Mouse (Mus musculus): ENCODE measurements around the gene Tuft1. TPM values are rescaled to one million over a fixed set of nuclear protein-coding genes. Genes with fewer than 3 reads are reported as not detected.
A peak's percentile ranks its signal among the peaks of the same experiment; 100 is the strongest.
"Not testable (repeated sequence)": the region's sequence is repeated elsewhere in the genome, so short reads cannot be mapped to it uniquely, and the experiment has no call there.

Gene Tuft1
- total RNA-seq, 2 experiments from 2014 or later: 3.0 to 15.4 TPM

GRCm38 (mm10) chr3:94665060-94665802 lies 6.6 kb upstream of the Tuft1 start:
- ATAC-seq (replicated peaks; ENCODE audit: poor library complexity, severe bottlenecking): peak; percentile 56

DNA sequence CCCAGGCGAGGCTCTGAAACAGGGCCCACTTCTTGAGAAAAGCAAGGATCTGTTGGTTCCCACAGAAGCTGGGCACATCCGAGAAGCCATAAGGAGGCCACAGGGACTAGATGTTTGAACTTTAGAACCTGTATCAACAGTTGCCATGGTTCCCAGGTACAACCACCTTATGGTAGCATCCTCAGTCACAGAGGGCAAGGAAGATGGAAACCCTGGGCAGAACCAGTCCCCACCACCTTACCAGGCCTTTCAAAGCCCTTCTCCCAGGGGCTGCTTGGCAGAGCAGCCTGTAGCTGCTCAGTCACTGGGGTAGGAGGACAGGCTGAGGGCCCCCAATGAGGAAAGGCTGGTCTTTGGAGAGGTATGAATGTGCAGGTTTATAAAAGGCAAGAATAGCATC lies 2.2 kb upstream of the Tuft1 start:
- not testable (repeated sequence) for ATAC-seq (replicated peaks; ENCODE audit: poor library complexity, severe bottlenecking)

- ATAC-seq (replicated peaks; ENCODE audit: poor library complexity, severe bottlenecking): peak; percentile 42
These were observed 573 bp upstream of the Tuft1 start for GRCm38 (mm10) chr3:94659142-94659748.

- ATAC-seq (replicated peaks; ENCODE audit: poor library complexity, severe bottlenecking): peak; percentile 28; the same call in 1 of the 2 replicates
These were observed 576 bp downstream of the Tuft1 start for GRCm38 (mm10) chr3:94657852-94658739.

GRCm38 (mm10) chr3:94653967-94654366 lies 4.7 kb downstream of the Tuft1 start:
- not testable (repeated sequence) for ATAC-seq (replicated peaks; ENCODE audit: poor library complexity, severe bottlenecking)

- ATAC-seq (replicated peaks; ENCODE audit: poor library complexity, severe bottlenecking): no peak
These were observed 8.3 kb downstream of the Tuft1 start for GRCm38 (mm10) chr3:94650409-94650808.

GRCm38 (mm10) chr3:94648755-94649590 lies 9.7 kb downstream of the Tuft1 start:
- ATAC-seq (replicated peaks; ENCODE audit: poor library complexity, severe bottlenecking): no peak

- not testable (repeated sequence) for ATAC-seq (replicated peaks; ENCODE audit: poor library complexity, severe bottlenecking)
These were observed 16.0 kb downstream of the Tuft1 start, which contains the start of gene Gm10972 for GRCm38 (mm10) chr3:94642495-94643162. Gene Gm10972, plus strand, starts transcription at chr3:94643112.

DNA sequence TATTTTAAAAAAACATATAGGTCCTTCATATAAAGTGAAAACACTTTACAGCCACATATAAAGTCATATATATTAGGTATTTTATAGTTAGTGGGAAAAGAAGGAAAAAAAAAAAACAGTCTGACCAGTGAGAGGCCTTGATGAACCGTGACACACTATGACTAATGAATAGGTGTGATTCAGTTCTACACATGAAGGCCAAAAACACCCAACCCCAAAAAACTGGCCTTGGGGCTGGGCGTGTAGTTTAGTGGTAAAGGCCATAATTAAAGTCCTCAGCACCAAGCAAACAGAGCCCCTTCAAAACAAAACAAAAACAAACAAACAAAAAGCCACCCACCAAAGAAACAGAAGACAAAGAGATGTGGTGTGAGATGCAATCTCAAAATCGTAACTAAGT lies 28.8 kb downstream of the Tuft1 start:
- no peak for ATAC-seq (replicated peaks; ENCODE audit: poor library complexity, severe bottlenecking)

DNA sequence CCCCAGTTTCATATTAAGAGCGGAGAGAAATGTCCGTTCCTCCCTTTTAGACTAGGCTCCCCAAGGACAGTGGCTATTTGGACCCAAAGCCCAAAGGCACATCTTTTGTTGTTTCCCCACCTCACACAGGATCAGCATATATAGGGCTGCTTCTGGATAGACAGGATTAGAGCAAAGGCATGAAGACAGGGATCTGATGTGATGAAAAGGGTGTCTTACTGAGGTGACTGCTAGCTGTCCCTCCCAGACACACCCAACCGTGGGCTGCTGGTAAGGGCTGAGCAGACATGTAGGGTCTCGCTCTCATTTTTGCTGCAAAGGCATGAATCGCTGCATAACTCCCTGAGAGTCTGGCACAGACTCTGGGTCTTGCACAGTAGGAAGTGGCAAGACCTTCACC lies 30.0 kb downstream of the Tuft1 start:
- ATAC-seq (replicated peaks; ENCODE audit: poor library complexity, severe bottlenecking): no peak

- ATAC-seq (replicated peaks; ENCODE audit: poor library complexity, severe bottlenecking): no peak
These were observed 34.4 kb downstream of the Tuft1 start for GRCm38 (mm10) chr3:94624281-94624680.

DNA sequence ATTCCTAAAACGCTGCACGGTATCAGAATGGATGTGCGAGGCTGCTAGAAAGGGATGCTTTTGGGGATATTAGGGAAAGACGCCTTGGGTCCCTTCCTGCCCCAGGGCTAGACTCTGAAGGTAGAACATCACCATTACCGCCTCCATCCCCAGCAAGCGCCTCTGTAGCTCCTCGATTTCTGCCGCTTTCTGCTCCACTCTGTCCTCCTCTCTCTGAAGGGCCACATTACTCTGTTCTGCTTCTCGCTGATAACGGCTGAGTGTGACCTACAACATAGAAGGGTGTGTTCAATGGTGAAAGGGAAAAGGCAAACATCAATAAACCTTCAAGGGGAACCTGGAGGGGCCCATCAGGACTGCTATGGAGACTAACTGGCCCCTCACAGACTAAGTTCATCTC lies 36.1 kb downstream of the Tuft1 start:
- ATAC-seq (replicated peaks; ENCODE audit: poor library complexity, severe bottlenecking): no peak

DNA sequence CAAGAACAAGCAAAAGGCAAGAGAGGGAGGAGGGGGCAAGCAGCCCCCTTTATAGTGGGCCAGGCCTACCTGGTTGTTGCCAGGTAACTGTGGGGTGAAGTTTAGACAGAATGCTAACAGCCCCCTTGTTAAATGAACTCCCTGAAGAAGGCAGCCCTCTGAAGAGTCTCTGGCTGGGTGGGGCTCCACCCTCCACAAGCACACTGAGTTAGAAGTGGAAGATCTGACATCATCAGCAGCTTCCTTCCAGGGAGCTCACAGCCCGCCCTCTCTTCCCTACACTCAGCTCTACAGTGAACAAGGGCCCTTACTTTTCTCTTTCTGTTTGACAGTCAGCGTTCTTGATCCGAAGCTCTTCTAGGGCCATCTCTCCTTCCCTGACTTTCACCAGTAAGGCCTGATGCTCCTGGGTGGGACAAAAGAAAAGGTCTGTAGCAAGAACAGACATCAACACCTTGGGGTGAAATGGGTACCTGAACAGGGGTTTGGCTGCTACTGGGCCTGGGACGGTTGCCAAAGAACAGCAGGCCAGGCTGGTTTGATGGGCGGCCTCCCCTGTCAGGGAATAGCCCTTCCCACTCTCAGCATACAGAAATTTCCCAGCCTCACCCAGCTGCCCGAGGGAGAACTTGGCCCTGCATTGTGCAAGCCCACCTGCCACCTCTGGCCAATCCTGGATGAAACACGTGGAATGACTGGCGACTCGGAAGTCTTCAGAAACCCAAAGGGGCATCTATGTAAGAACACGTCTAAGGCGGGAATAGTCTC lies 36.7 kb downstream of the Tuft1 start:
- no peak for ATAC-seq (replicated peaks; ENCODE audit: poor library complexity, severe bottlenecking)

DNA sequence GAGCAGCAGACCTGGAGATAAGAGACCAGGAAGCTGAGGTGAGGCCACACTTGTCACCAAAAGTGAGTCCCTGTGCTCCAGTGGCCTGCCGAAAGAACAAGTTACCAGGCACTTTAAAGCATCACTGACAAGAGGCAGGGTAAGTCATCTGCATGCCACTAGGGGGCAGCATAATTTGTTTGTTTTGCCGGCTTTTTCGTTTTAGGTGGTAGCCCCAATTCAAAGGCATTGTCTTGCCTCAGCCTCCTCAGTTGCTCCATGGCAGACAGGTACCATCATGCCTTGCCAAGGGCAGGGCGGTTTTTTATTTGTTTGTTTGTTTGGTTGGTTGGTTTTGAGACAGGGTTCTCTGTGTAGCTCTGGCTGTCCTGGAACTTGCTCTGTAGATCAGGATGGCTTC lies 42.0 kb downstream of the Tuft1 start:
- ATAC-seq (replicated peaks; ENCODE audit: poor library complexity, severe bottlenecking): peak; percentile 61; the same call in 1 of the 2 replicates

DNA sequence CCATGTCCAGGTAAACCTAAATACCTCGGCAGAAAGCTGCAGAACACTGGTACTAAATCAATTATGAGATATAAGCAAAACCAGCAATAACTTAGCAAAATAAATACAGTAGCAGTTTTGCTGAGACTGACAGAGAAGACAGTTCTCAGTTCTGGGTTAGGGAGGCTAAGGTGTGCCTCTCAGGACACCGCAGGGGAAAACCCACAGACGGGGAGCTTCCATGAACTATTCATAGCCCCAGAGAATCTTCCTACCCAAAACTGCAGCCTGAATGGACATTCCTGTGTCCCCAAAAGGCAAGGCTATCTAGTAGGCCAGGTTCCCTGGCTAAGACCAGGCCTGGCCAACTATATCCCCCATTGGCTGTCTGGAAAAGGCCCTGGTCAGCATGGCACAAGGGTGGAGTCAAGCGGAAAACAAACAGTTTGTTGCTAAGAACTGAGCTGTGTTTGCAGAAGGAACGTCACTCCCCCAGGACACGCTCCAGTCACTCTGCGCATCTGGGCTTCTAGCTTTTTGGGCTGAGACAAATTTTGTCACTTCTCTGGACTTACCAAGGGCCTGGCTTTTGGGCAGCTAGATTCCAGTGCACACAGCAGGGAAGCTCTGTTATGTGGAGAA lies 45.3 kb downstream of the Tuft1 start:
- no peak for ATAC-seq (replicated peaks; ENCODE audit: poor library complexity, severe bottlenecking)

GRCm38 (mm10) chr3:94612274-94612673 lies 46.4 kb downstream of the Tuft1 start:
- peak; percentile 52; the same call in 1 of the 2 replicates for ATAC-seq (replicated peaks; ENCODE audit: poor library complexity, severe bottlenecking)

DNA sequence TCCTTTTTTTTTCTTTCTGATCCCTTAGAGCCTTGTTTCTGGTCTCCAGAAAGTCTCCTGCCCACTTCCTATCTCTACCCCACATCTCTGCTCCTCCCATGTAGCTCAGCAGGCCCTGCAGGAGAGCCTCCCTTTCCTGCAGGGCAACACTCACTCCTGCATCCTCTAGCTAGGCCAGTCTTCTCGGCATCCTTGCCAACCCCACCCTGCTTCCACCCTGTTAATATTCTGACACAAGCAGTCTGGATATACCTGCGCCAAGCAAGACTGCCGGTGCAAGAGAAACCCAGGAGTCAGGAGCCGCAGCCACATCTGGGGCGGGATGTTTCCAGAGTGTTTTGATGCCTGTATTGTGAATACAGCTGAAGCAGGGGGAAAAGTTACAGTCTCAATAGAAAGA lies 46.8 kb downstream of the Tuft1 start:
- ATAC-seq (replicated peaks; ENCODE audit: poor library complexity, severe bottlenecking): no peak

DNA sequence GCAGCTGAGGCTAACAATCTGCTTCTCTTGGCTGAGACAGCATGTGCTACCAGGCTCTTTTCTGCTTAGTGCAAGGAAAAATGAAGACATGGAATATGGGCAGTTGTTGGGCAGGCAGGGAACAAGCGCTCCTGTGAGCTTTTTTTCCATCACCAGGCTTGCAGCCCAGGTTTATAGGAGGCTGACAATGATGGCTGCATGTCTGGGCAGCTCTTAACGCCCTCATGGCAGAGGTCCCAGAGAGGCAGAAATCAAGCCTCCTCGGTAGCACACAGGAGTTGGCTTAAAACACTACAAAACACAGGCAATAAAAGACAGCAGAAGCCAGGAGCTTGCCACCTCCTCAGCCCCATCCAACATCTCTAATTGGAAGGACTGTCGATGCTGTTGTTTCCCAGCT lies 47.3 kb downstream of the Tuft1 start:
- no peak for ATAC-seq (replicated peaks; ENCODE audit: poor library complexity, severe bottlenecking)
